Mouse (Mus musculus) embryonic facial prominence, embryonic 10.5 days (tissue): ENCODE data around the gene Syn3. TPM values are rescaled to one million over a fixed set of nuclear protein-coding genes. Genes with fewer than 3 reads are reported as not detected.
A peak's percentile ranks its signal among the peaks of the same experiment; 100 is the strongest.

Experiments
- DNase-seq: peaks from one replicate; pipeline ENCODE4 v3.0.0-alpha.2; 2017; ENCODE audit warnings: low spot score
- H3K27ac ChIP-seq: fragments of 300-500 bp; sonication (generic); replicated peaks from 2 replicates; pipeline ENCODE4 v1.5.1; 2016; ENCODE audit warnings: mild to moderate bottlenecking
- H3K27me3 ChIP-seq: fragments of 300-500 bp; sonication (generic); replicated peaks from 2 replicates; pipeline ENCODE4 v1.6.1; 2016; ENCODE audit warnings: low read depth, mild to moderate bottlenecking; ENCODE audit not compliant: poor library complexity, severe bottlenecking
- H3K36me3 ChIP-seq: fragments of 300-500 bp; sonication (generic); replicated peaks from 2 replicates; pipeline ENCODE4 v1.6.1; 2016; ENCODE audit warnings: mild to moderate bottlenecking, moderate library complexity
- H3K4me1 ChIP-seq: fragments of 300-500 bp; sonication (generic); 2 replicates; pipeline ENCODE4 v1.6.1; 2016
- H3K4me3 ChIP-seq: fragments of 300-500 bp; sonication (generic); 2 replicates; pipeline ENCODE4 v1.5.1; 2016; ENCODE audit warnings: mild to moderate bottlenecking, moderate library complexity
- H3K9me3 ChIP-seq: fragments of 300-500 bp; sonication (generic); 2 replicates; pipeline ENCODE4 v1.6.1; 2016; ENCODE audit warnings: mild to moderate bottlenecking
- WGBS: fragments of 180-500 bp; shearing (Covaris S2); methylation state at CpG from one replicate; pipeline ENCODE4 v1.1.7; 2016; 5-methylcytosine and 5-hydroxymethylcytosine counted together
- polyA plus RNA-seq: library from polyadenylated mRNA; unstranded; fragments of >200 nt; fragmentation: Nextera tagmentation; extraction: Ambion mirVana; gene quantifications from 2 replicates; pipeline ENCODE4 v1.2.1, GENCODE M21; 2016

Syn3 gene
- polyA plus RNA-seq, 1 experiment from 2014 or later, result 3.3 TPM

DNA sequence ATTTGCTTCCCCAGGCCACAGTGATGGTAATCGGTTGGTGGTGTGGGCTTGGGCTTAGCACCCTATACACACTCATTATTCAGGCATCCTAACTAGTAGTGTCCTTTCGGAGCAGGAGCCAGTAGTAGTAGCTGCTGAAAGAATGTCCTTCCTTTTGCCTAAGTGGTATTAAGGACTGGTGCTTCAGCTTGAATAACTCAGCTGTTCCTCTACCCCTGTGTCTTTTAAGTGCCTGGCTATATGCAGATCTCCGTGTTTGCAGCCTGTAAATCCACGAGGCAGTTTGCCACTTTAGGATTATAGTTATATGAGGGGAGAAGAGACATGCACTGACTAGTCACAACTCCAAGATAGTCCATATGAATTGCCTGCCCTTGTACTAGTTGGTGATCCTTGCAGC is 159.6 kb downstream of the Syn3 start:
- H3K36me3 ChIP-seq, result peaks cover 6% of the 10 kb centered on the region; the same call in 1 of the 2 replicates
- H3K9me3 ChIP-seq, result no peaks in the 10 kb centered on the region
- DNase-seq, result no peak
- H3K27me3 ChIP-seq, result no peaks in the 10 kb centered on the region
- no peak overlapping the region for H3K4me3 ChIP-seq
- no peak overlapping the region for H3K27ac ChIP-seq
- 91% methylated on average over 4 of the region's 4 CpGs for WGBS
- peaks cover 62% of the 10 kb centered on the region for H3K4me1 ChIP-seq

DNA sequence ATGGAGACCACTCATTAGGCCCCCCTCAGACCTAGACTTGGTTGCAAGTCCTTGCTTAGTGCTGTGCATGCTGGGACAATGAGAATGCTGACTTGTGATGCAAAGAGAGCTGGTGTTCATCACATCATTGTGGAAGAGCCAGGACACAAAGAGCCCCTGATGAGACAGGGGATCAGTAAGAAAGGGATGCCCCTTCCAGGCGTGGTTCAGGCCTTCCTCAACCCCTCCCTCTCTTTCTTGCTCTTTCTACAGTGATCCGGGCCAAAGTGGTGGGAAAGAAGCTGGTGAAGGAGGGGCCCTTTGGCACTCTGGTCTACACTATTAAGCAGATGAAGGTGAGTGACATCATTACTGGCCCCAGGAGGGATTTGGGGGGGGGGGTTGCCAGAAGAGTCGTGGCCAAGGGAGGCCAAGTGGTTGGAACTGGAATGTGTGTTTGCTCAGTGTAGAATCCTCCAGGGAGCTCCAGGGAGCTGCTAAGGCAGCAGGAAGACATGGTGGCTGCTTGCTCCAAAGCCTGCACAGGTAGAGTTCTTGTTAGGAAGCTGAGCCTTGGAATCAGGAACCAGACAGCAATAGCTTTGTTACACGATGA is 160.5 kb downstream of the Syn3 start:
- no peaks in the 10 kb centered on the region for H3K27me3 ChIP-seq
- no peak for DNase-seq

GRCm38 (mm10) chr10:86337239-86337638 is 161.5 kb downstream of the Syn3 start:
- Histone ChIP-seq H3K27ac (no peak overlapping the region), H3K27me3 (no peaks in the 10 kb centered on the region), H3K4me1 (peaks cover 59% of the 10 kb centered on the region), H3K36me3 (no peaks in the 10 kb centered on the region), H3K4me3 (no peak overlapping the region), H3K9me3 (no peaks in the 10 kb centered on the region)
- DNase-seq, result no peak
- 63% methylated on average over 3 of the region's 3 CpGs for WGBS

More for the DNA sequence above, 160.5 kb downstream of the Syn3 start:
- Histone ChIP-seq H3K4me1 (peaks cover 62% of the 10 kb centered on the region), H3K36me3 (no peaks in the 10 kb centered on the region), H3K4me3 (no peak overlapping the region), H3K9me3 (no peaks in the 10 kb centered on the region), H3K27ac (no peak overlapping the region)
- WGBS, result 48% methylated on average over 4 of the region's 4 CpGs

DNA sequence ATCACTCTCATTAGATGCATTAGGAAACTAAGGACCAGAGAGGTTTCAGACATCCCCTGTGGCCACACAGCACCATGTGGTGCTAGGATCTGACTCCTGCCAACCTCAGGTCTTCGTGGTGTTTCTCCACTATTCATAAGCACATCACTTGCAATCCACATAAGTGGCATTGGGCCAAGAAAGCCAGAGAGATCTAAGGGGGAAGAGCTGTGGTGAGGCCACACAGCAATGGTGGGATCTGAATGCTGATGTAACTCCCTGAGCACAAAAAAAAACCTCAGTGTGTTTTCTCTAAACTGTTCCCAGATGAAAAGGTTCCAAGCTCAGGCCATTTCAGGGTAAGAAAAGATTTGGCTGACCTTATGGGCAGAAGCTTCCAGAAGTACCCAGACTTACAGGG is 162.2 kb downstream of the Syn3 start:
- no peak for DNase-seq
- Histone ChIP-seq H3K27me3 (no peaks in the 10 kb centered on the region), H3K4me3 (no peak overlapping the region), H3K27ac (no peak overlapping the region), H3K4me1 (peaks cover 59% of the 10 kb centered on the region), H3K9me3 (no peaks in the 10 kb centered on the region), H3K36me3 (no peaks in the 10 kb centered on the region)
- 75% methylated on average over 1 of the region's 1 CpGs for WGBS

DNA sequence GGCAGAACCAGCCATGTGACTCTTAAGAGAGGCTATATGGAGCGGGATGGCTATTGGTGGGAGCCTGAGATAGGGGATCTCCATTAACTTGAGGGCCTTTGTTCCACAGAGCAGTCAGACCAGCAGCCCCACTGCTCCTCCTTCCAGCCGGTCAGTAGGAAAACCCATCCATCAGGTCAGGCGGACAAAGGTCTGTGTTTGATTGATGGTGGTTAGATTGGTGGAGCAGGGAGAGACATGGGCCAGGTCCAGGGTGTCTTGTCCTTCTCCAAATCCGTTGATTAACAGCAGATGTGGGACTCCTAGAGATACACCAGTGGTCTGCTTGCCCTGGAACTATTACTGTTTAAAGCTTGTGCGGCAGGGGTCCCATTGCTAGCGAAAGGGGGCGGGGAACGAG is 164.1 kb downstream of the Syn3 start:
- 58% methylated on average over 8 of the region's 8 CpGs for WGBS
- H3K36me3 ChIP-seq, result no peaks in the 10 kb centered on the region
- peaks cover 50% of the 10 kb centered on the region for H3K4me1 ChIP-seq
- H3K9me3 ChIP-seq, result no peaks in the 10 kb centered on the region
- 0 out of 2 replicates have a peak overlapping the region, but pooled peaks have one; percentile 41 for H3K27ac ChIP-seq
- no peaks in the 10 kb centered on the region for H3K27me3 ChIP-seq
- no peak overlapping the region for H3K4me3 ChIP-seq
- no peak for DNase-seq

GRCm38 (mm10) chr10:86332942-86333341 is 165.8 kb downstream of the Syn3 start:
- DNase-seq, result no peak
- no peaks in the 10 kb centered on the region for H3K36me3 ChIP-seq
- no peak overlapping the region for H3K4me3 ChIP-seq
- H3K9me3 ChIP-seq, result no peaks in the 10 kb centered on the region
- WGBS, result 81% methylated on average over 3 of the region's 3 CpGs
- no peaks in the 10 kb centered on the region for H3K27me3 ChIP-seq
- H3K4me1 ChIP-seq, result peaks cover 43% of the 10 kb centered on the region
- no peak overlapping the region for H3K27ac ChIP-seq

- DNase-seq, result no peak
- Histone ChIP-seq H3K27ac (peak overlapping the region; percentile 30; the same call in 1 of the 2 replicates), H3K4me3 (no peak overlapping the region), H3K9me3 (no peaks in the 10 kb centered on the region), H3K4me1 (peaks cover 35% of the 10 kb centered on the region), H3K27me3 (no peaks in the 10 kb centered on the region), H3K36me3 (no peaks in the 10 kb centered on the region)
- 60% methylated on average over 7 of the region's 7 CpGs for WGBS
Measured at GRCm38 (mm10) chr10:86331681-86332281, 166.9 kb downstream of the Syn3 start.

- H3K27ac ChIP-seq, result peak overlapping the region; percentile 30; the same call in 1 of the 2 replicates
- peaks cover 34% of the 10 kb centered on the region for H3K4me1 ChIP-seq
- H3K27me3 ChIP-seq, result no peaks in the 10 kb centered on the region
- no peaks in the 10 kb centered on the region for H3K9me3 ChIP-seq
- no peak overlapping the region for H3K4me3 ChIP-seq
- no peak for DNase-seq
- H3K36me3 ChIP-seq, result no peaks in the 10 kb centered on the region
- 46% methylated on average over 5 of the region's 5 CpGs for WGBS
Measured at GRCm38 (mm10) chr10:86330993-86331680, 167.6 kb downstream of the Syn3 start.

GRCm38 (mm10) chr10:86329241-86329882 is 169.3 kb downstream of the Syn3 start:
- no peak for DNase-seq
- Histone ChIP-seq H3K27ac (no peak overlapping the region), H3K4me3 (no peak overlapping the region), H3K36me3 (no peaks in the 10 kb centered on the region), H3K27me3 (no peaks in the 10 kb centered on the region), H3K9me3 (no peaks in the 10 kb centered on the region), H3K4me1 (peaks cover 35% of the 10 kb centered on the region)
- WGBS, result 94% methylated on average over 8 of the region's 8 CpGs

DNA sequence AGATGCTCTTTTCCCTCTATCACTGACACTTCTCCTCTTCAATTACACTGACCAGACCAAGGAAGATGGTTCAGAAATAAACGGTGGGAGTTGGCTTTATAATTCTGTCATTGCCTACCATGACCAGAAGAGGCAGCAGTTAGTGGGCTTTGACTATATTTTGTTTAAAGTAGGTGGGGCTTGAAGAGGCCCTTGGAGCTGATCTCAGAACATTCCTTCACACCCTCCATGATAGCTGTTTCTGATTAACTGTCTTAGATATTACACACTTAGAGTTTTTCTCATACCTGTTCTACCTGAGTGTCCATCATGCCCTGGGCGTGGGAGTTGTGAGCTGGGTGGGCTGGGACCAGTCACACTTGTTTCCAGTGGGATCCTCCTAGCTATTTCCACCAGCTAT is 170.0 kb downstream of the Syn3 start:
- Histone ChIP-seq H3K4me1 (peaks cover 33% of the 10 kb centered on the region), H3K9me3 (no peaks in the 10 kb centered on the region), H3K27me3 (no peaks in the 10 kb centered on the region), H3K27ac (no peak overlapping the region), H3K36me3 (no peaks in the 10 kb centered on the region), H3K4me3 (no peak overlapping the region)
- no peak for DNase-seq
- 80% methylated on average over 2 of the region's 2 CpGs for WGBS

DNA sequence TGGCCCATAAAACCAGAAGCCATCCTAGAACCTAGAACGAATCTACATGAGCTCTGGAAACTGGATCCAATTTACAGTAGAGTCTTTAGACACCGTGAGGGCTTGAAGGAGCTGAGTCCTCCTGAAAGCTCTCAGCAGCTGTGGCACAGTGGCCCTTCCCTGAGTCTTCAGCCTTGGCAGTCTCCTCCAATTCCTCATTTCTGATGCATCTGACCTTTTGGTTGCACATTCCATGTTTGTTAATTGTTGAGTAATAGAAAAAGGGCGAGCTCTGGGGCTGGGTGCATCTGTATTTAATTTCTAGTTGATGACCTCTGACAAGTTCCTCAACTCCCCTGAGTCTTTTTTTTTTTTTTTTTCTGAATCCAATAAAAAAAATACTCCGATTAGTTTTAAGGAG is 170.6 kb downstream of the Syn3 start:
- H3K4me3 ChIP-seq, result no peak overlapping the region
- no peak overlapping the region for H3K27ac ChIP-seq
- DNase-seq, result no peak
- 66% methylated on average over 4 of the region's 4 CpGs for WGBS
- peaks cover 36% of the 10 kb centered on the region for H3K4me1 ChIP-seq
- no peaks in the 10 kb centered on the region for H3K36me3 ChIP-seq
- H3K9me3 ChIP-seq, result no peaks in the 10 kb centered on the region
- no peaks in the 10 kb centered on the region for H3K27me3 ChIP-seq

DNA sequence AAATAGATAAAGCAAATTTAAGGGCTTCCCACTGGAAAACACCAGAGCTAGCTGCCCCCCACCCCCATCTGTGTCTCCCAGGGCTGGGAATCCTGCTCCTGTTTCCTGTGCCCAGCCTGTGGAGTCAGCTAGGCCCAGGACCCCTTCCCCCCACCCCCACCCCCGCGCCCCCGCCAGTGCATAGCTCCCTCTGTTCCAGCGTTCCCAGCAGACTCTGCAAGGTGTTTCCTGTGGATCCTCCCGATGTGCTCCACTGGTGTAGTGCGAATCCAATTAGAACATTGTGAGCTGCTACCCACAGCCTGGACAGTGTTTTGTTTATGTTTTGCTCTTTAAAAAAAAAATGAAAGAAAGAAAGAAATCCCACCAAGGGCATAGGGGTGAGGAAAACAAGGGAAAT is 173.4 kb downstream of the Syn3 start:
- Histone ChIP-seq H3K4me1 (peaks cover 38% of the 10 kb centered on the region), H3K36me3 (no peaks in the 10 kb centered on the region), H3K4me3 (no peak overlapping the region), H3K27me3 (no peaks in the 10 kb centered on the region; the same call in 1 of the 2 replicates), H3K27ac (no peak overlapping the region), H3K9me3 (no peaks in the 10 kb centered on the region)
- DNase-seq, result no peak
- WGBS, result 29% methylated on average over 6 of the region's 6 CpGs
